Mouse (Mus musculus): Measurements from ENCODE around the gene Mrps6.

GRCm38 (mm10) chr16:92158021-92158455 is 100.0 kb downstream of the Mrps6 start:
- TF ChIP-seq USF1 (IDR thresholded peaks at IDR 0.05; ENCODE audit: low read depth) (no peak), CTCF (IDR thresholded peaks at IDR 0.05; ENCODE audit: control insufficient read depth, insufficient read depth, insufficient read length) (no peak), MYOD1 (IDR thresholded peaks at IDR 0.05; ENCODE audit: control insufficient read depth, insufficient read length, low read depth) (no peak), MAX (IDR thresholded peaks at IDR 0.05) (no peak), MYOG (IDR thresholded peaks at IDR 0.05; ENCODE audit: control insufficient read depth, extremely low read depth, insufficient read length) (no peak), FOSL1 (IDR thresholded peaks at IDR 0.05; ENCODE audit: insufficient read depth, low read length, poor library complexity, severe bottlenecking) (no peak)
